Mouse (Mus musculus): ENCODE results near the gene Siva1. TPM values are rescaled to one million over a fixed set of nuclear protein-coding genes. Genes with fewer than 3 reads are reported as not detected.

The Siva1 gene
- polyA plus RNA-seq, 1 experiment from 2014 or later = 89.5 TPM

DNA sequence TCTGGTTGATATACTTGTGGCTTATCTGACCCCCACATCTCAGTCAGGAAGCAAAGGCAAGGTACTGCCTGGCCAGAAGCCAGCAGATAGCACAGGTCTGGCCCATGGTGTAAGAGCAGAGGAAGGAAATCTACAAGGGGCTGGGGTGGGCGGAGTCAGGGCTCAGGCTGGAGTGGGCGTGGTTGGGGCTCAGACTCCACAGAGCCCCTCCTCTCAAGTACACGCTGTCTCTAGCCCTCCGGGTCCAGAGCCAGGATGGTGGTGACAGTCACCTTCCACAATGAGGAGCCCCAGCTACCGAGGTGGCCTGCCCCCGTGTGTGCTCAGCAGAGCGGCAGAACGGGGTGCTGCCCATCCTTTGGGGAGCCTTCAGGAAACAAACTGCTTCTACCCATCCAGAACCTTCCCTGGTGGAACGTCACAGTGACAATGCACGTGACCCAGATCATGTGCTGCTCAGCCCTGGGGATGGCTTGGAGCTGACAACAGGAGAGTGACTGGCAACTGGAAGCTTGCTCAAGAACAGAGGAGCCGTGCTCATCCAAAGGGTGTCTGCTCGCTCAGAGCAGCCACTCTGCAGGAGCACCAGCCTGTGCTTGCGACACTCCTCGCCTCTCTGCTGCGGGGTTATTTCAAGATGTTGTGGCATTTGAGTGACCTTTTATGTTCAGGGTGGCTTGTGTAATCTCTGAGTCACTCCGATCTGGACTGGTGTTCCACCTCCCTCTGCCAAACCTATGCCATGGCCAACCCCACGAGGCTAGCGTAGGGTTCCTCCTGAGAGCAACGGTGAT lies 15.4 kb upstream of the Siva1 start:
- 9% methylated on average over 19 of the region's 19 CpGs for WGBS (ENCODE audit: insufficient replicate concordance)
- Histone ChIP-seq H3K9ac (ENCODE audit: low read depth, low read length) (no peak overlapping the region), H3K4me1 (ENCODE audit: control insufficient read depth, low read depth, low read length) (peaks cover 45% of the 10 kb centered on the region), H3K36me3 (ENCODE audit: control insufficient read depth, insufficient read depth) (no peaks in the 10 kb centered on the region), H3K27ac (ENCODE audit: low read length) (peak overlapping the region; percentile 83), H3K4me2 (ENCODE audit: low read depth, low read length) (peak overlapping the region; percentile 43), H3K27me3 (ENCODE audit: control insufficient read depth, insufficient read depth, low read depth, low read length) (no peaks in the 10 kb centered on the region), H3K4me3 (ENCODE audit: low read depth, low read length) (no peak overlapping the region; the same call in 1 of the 2 replicates), H3K9me3 (replicated peaks; ENCODE audit: control insufficient read depth, low read length) (no peaks in the 10 kb centered on the region)
- peak; percentile 57 for ATAC-seq (ENCODE audit: low read depth)

DNA sequence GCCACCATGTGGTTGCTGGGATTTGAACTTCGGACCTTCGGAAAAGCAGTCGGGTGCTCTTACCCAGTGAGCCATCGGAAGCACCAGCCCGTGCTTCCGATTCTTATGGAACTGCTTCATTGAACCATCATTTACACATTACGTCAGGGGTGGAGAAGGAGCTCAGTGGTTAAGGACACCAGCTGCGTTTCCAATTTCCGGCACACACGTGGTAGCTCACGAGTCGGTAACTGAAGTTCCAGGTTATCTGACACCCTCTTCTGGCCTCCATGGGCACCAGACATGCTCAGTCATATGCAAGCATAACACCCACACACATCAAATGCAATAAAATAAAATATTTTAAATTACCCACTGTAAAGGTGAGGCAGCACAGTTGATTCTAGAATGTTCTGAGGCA lies 14.4 kb upstream of the Siva1 start:
- no peaks in the 10 kb centered on the region for H3K36me3 ChIP-seq (ENCODE audit: control insufficient read depth, insufficient read depth)
- no peaks in the 10 kb centered on the region for H3K9me3 ChIP-seq (replicated peaks; ENCODE audit: control insufficient read depth, low read length)
- no peak overlapping the region for H3K9ac ChIP-seq (ENCODE audit: low read depth, low read length)
- H3K27me3 ChIP-seq (ENCODE audit: control insufficient read depth, insufficient read depth, low read depth, low read length) = no peaks in the 10 kb centered on the region
- no peak overlapping the region for H3K27ac ChIP-seq (ENCODE audit: low read length)
- no peak overlapping the region for H3K4me2 ChIP-seq (ENCODE audit: low read depth, low read length)
- H3K4me3 ChIP-seq (ENCODE audit: low read depth, low read length) = no peak overlapping the region
- 77% methylated on average over 12 of the region's 12 CpGs for WGBS (ENCODE audit: insufficient replicate concordance)
- H3K4me1 ChIP-seq (ENCODE audit: control insufficient read depth, low read depth, low read length) = peaks cover 45% of the 10 kb centered on the region
- no peak for ATAC-seq (ENCODE audit: low read depth)

DNA sequence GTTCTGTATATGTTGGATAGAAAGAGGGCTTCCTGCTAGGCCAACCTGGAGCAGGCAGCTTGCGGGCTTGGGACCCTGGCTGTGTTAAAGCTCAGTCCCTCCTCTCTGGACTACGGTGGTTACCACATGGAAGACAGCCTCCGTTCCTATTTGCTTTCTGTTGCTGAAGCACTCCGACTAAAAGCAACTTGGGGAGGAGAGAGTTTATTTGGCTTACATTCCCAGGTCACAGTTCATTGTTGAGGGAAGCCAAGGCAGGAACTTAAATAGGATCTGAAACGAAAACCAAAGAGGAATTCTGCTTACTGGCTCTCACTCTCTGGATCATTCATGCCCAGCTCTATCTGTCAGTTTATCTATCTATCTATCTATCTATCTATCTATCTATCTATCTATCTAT lies 13.7 kb upstream of the Siva1 start:
- H3K4me1 ChIP-seq (ENCODE audit: control insufficient read depth, low read depth, low read length) = peaks cover 45% of the 10 kb centered on the region

GRCm38 (mm10) chr12:112631472-112631871 lies 13.0 kb upstream of the Siva1 start:
- Histone ChIP-seq H3K9ac (ENCODE audit: low read depth, low read length) (no peak overlapping the region), H3K4me1 (ENCODE audit: control insufficient read depth, low read depth, low read length) (peaks cover 45% of the 10 kb centered on the region), H3K27me3 (ENCODE audit: control insufficient read depth, insufficient read depth, low read depth, low read length) (no peaks in the 10 kb centered on the region), H3K4me3 (ENCODE audit: low read depth, low read length) (no peak overlapping the region), H3K9me3 (replicated peaks; ENCODE audit: control insufficient read depth, low read length) (no peaks in the 10 kb centered on the region), H3K36me3 (ENCODE audit: control insufficient read depth, insufficient read depth) (no peaks in the 10 kb centered on the region), H3K27ac (ENCODE audit: low read length) (peak overlapping the region; percentile 37), H3K4me2 (ENCODE audit: low read depth, low read length) (no peak overlapping the region)
- ATAC-seq (ENCODE audit: low read depth) = no peak
- 17% methylated on average over 1 of the region's 1 CpGs for WGBS (ENCODE audit: insufficient replicate concordance)

More for the DNA sequence above, 13.7 kb upstream of the Siva1 start:
- H3K27ac ChIP-seq (ENCODE audit: low read length) = peak overlapping the region; percentile 33; the same call in 1 of the 2 replicates
- ATAC-seq (ENCODE audit: low read depth) = no peak
- H3K9me3 ChIP-seq (replicated peaks; ENCODE audit: control insufficient read depth, low read length) = no peaks in the 10 kb centered on the region
- H3K9ac ChIP-seq (ENCODE audit: low read depth, low read length) = no peak overlapping the region
- H3K36me3 ChIP-seq (ENCODE audit: control insufficient read depth, insufficient read depth) = no peaks in the 10 kb centered on the region
- no peak overlapping the region for H3K4me2 ChIP-seq (ENCODE audit: low read depth, low read length)
- no peaks in the 10 kb centered on the region for H3K27me3 ChIP-seq (ENCODE audit: control insufficient read depth, insufficient read depth, low read depth, low read length)
- 56% methylated on average over 5 of the region's 5 CpGs for WGBS (ENCODE audit: insufficient replicate concordance)
- no peak overlapping the region for H3K4me3 ChIP-seq (ENCODE audit: low read depth, low read length)

DNA sequence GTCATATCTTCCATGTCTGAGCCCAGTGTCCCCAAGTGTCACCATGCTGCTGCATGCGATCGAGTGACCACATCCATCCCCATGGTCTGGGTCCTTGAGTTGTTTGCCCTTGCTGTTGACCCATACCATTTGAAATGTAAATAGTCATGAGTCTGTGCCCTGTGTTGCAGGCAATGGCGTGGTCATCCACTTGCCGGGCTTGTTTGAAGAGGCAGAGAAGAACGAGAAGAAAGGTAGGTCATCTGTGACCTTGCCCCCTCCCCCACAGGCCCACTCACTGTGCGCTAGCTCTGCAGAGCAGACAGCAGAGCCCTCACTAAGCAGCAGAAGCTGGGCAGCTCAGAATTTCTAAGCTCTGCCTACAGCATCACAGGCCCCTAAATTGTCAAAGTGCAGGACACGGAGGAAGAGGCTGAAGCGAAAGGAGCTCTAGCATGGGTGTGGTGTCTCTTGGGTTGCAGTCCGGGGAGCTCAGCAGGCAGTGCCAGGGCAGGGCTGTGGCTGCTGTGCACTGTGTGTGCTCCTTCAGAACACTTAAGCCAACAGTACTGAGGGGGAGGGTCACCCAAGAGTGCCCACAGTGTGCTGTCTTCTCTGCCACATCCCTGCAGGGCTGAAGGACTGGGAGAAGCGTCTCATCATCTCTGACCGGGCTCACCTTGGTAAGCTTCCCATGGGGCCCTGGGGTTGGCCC lies 12.2 kb upstream of the Siva1 start:
- peak overlapping the region; percentile 20; the same call in 1 of the 2 replicates for H3K4me2 ChIP-seq (ENCODE audit: low read depth, low read length)

GRCm38 (mm10) chr12:112632907-112633306 lies 11.6 kb upstream of the Siva1 start:
- Histone ChIP-seq H3K27ac (ENCODE audit: low read length) (peak overlapping the region; percentile 59), H3K4me2 (ENCODE audit: low read depth, low read length) (0 out of 2 replicates have a peak overlapping the region, but pooled peaks have one; percentile 20), H3K4me1 (ENCODE audit: control insufficient read depth, low read depth, low read length) (peaks cover 45% of the 10 kb centered on the region), H3K36me3 (ENCODE audit: control insufficient read depth, insufficient read depth) (no peaks in the 10 kb centered on the region), H3K9ac (ENCODE audit: low read depth, low read length) (no peak overlapping the region), H3K9me3 (replicated peaks; ENCODE audit: control insufficient read depth, low read length) (no peaks in the 10 kb centered on the region), H3K27me3 (ENCODE audit: control insufficient read depth, insufficient read depth, low read depth, low read length) (no peaks in the 10 kb centered on the region), H3K4me3 (ENCODE audit: low read depth, low read length) (no peak overlapping the region)
- 35% methylated on average over 5 of the region's 5 CpGs for WGBS (ENCODE audit: insufficient replicate concordance)
- ATAC-seq (ENCODE audit: low read depth) = no peak

More for the DNA sequence above, 12.2 kb upstream of the Siva1 start:
- ATAC-seq (ENCODE audit: low read depth) = peak; percentile 9; the same call in 1 of the 2 replicates
- Histone ChIP-seq H3K27me3 (ENCODE audit: control insufficient read depth, insufficient read depth, low read depth, low read length) (no peaks in the 10 kb centered on the region), H3K36me3 (ENCODE audit: control insufficient read depth, insufficient read depth) (no peaks in the 10 kb centered on the region), H3K9me3 (replicated peaks; ENCODE audit: control insufficient read depth, low read length) (no peaks in the 10 kb centered on the region), H3K4me1 (ENCODE audit: control insufficient read depth, low read depth, low read length) (peaks cover 45% of the 10 kb centered on the region), H3K9ac (ENCODE audit: low read depth, low read length) (no peak overlapping the region; the same call in 1 of the 2 replicates), H3K27ac (ENCODE audit: low read length) (peak overlapping the region; percentile 59), H3K4me3 (ENCODE audit: low read depth, low read length) (no peak overlapping the region)
- WGBS (ENCODE audit: insufficient replicate concordance) = 52% methylated on average over 11 of the region's 11 CpGs

- Histone ChIP-seq H3K36me3 (ENCODE audit: control insufficient read depth, insufficient read depth) (no peaks in the 10 kb centered on the region), H3K27me3 (ENCODE audit: control insufficient read depth, insufficient read depth, low read depth, low read length) (no peaks in the 10 kb centered on the region), H3K9me3 (replicated peaks; ENCODE audit: control insufficient read depth, low read length) (no peaks in the 10 kb centered on the region), H3K4me3 (ENCODE audit: low read depth, low read length) (no peak overlapping the region), H3K4me1 (ENCODE audit: control insufficient read depth, low read depth, low read length) (peaks cover 44% of the 10 kb centered on the region), H3K4me2 (ENCODE audit: low read depth, low read length) (no peak overlapping the region), H3K27ac (ENCODE audit: low read length) (no peak overlapping the region; the same call in 1 of the 2 replicates), H3K9ac (ENCODE audit: low read depth, low read length) (no peak overlapping the region)
- 59% methylated on average over 9 of the region's 9 CpGs for WGBS (ENCODE audit: insufficient replicate concordance)
- peak; percentile 9; the same call in 1 of the 2 replicates for ATAC-seq (ENCODE audit: low read depth)
Observed at GRCm38 (mm10) chr12:112633686-112634085, 10.8 kb upstream of the Siva1 start.

DNA sequence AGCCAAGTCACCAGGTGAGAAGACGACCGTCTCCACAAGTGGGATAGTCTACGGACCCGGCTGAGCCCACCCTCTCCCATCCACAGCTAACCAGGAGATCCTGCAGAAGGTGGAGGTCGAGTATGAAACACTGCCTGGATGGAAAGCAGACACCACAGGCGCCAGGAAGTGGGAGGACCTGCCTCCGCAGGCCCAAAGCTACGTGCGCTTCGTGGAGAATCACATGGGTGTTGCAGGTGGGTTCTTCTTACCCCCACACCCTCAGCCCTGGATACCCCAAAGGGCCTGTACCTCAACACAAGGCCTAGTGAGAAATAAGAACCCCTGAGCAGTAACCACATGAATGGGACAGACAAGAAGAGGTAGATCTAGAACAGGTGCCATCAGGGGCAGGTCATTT lies 5.0 kb upstream of the Siva1 start:
- Histone ChIP-seq H3K4me1 (ENCODE audit: control insufficient read depth, low read depth, low read length) (peaks cover 5% of the 10 kb centered on the region), H3K4me3 (ENCODE audit: low read depth, low read length) (no peak overlapping the region), H3K36me3 (ENCODE audit: control insufficient read depth, insufficient read depth) (no peaks in the 10 kb centered on the region; the same call in 1 of the 2 replicates), H3K27me3 (ENCODE audit: control insufficient read depth, insufficient read depth, low read depth, low read length) (no peaks in the 10 kb centered on the region), H3K9me3 (replicated peaks; ENCODE audit: control insufficient read depth, low read length) (no peaks in the 10 kb centered on the region), H3K9ac (ENCODE audit: low read depth, low read length) (no peak overlapping the region), H3K4me2 (ENCODE audit: low read depth, low read length) (no peak overlapping the region), H3K27ac (ENCODE audit: low read length) (no peak overlapping the region)
- WGBS (ENCODE audit: insufficient replicate concordance) = 73% methylated on average over 10 of the region's 10 CpGs
- ATAC-seq (ENCODE audit: low read depth) = no peak

DNA sequence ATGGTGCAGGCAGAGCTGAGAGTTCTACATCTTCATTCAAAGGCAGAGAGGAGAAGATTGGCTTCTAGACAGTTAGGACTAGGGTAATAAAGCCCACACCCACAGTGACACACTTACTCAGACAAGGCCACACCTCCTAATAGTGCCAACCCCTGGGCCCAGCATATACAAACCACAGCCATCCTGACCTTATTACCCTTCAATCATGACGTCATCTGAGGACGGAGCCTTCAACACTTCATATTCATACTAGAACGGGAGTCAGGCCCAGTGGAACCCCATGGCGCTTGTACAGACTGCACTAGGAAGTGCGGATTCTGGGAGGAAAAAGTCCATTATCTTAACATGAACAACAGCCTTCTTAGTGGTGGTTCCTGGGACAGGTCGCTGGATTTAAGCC lies 1.4 kb upstream of the Siva1 start:
- H3K9me3 ChIP-seq (replicated peaks; ENCODE audit: control insufficient read depth, low read length) = no peaks in the 10 kb centered on the region
- H3K4me3 ChIP-seq (ENCODE audit: low read depth, low read length) = no peak overlapping the region
- H3K27me3 ChIP-seq (ENCODE audit: control insufficient read depth, insufficient read depth, low read depth, low read length) = no peaks in the 10 kb centered on the region
- no peak overlapping the region for H3K27ac ChIP-seq (ENCODE audit: low read length)
- no peak overlapping the region for H3K4me2 ChIP-seq (ENCODE audit: low read depth, low read length)
- 84% methylated on average over 6 of the region's 6 CpGs for WGBS (ENCODE audit: insufficient replicate concordance)
- H3K9ac ChIP-seq (ENCODE audit: low read depth, low read length) = no peak overlapping the region
- ATAC-seq (ENCODE audit: low read depth) = no peak
- peaks cover 17% of the 10 kb centered on the region for H3K4me1 ChIP-seq (ENCODE audit: control insufficient read depth, low read depth, low read length)
- H3K36me3 ChIP-seq (ENCODE audit: control insufficient read depth, insufficient read depth) = peaks cover 2% of the 10 kb centered on the region

Measured in liver, embryonic 16.5 days (tissue).